Comparison of ENCODE assay signal across 19 mouse cellular contexts in genomic region chr11:47120874-47121273, GRCm38 (mm10).
DNase-seq lines count a peak whose midpoint lies in the region; ATAC-seq and TF ChIP-seq lines count a peak whose summit lies in the region.
"Had no signal": no experiment of that assay in that cellular context is flagged by ENCODE, and none has a peak within 500 bp of the region (broad histone marks: within the 10 kb centered on the region; RNA-seq: fewer than 3 reads in every experiment).

No protein-coding gene starts in this region.

- H3K9ac ChIP-seq in lung, embryonic 14.5 days = no peak overlapping the region
- no peak overlapping the region for H3K9ac ChIP-seq in lung, embryonic 16.5 days (ENCODE audit: low read length)

- no peak overlapping the region for H3K4me2 ChIP-seq in lung, embryonic 14.5 days
- no peak overlapping the region for H3K4me2 ChIP-seq in lung, embryonic 16.5 days (ENCODE audit: low read depth, low read length)

- TF ChIP-seq CTCF in lung, embryonic 14.5 days (IDR thresholded peaks at IDR 0.05; ENCODE audit: low read depth) = no peak

- no peaks in the 10 kb centered on the region for H3K4me1 ChIP-seq in lung, embryonic 14.5 days (ENCODE audit: insufficient read depth)
- H3K4me1 ChIP-seq in lung, embryonic 16.5 days (replicated peaks; ENCODE audit: control insufficient read depth, insufficient read depth, low read length) = no peaks in the 10 kb centered on the region

- H3K9me3 ChIP-seq in lung, embryonic 14.5 days (ENCODE audit: low read depth, low read length) = no peaks in the 10 kb centered on the region
- no peaks in the 10 kb centered on the region for H3K9me3 ChIP-seq in lung, embryonic 16.5 days (ENCODE audit: control insufficient read depth, low read length)
- H3K9me3 ChIP-seq: G1E had no signal

- no peaks in the 10 kb centered on the region for H3K36me3 ChIP-seq in lung, embryonic 14.5 days (ENCODE audit: insufficient read depth)
- no peaks in the 10 kb centered on the region for H3K36me3 ChIP-seq in lung, embryonic 16.5 days (ENCODE audit: control insufficient read depth, insufficient read depth, low read length)
- H3K36me3 ChIP-seq: G1E had no signal

- no peaks in the 10 kb centered on the region for H3K27me3 ChIP-seq in lung, embryonic 14.5 days (ENCODE audit: insufficient read depth, low read length)
- H3K27me3 ChIP-seq in lung, embryonic 16.5 days (ENCODE audit: control insufficient read depth, insufficient read depth, low read depth, low read length) = no peaks in the 10 kb centered on the region
- H3K27me3 ChIP-seq: CH12.LX, Patski had no signal

- DNase-seq in lung, embryonic 14.5 days = peak; percentile 54
- no peak for DNase-seq in lung, postnatal 14 days
- DNase-seq in lung, postnatal 10 days = no peak
- DNase-seq: adrenal gland, adult 2 months; adrenal gland, adult 8-10 months; adrenal gland, postnatal 10 days; adrenal gland, postnatal 14 days; adrenal gland, postnatal 25 days; adrenal gland, postnatal 36 days; B cell, adult 2 months; cerebellum, adult 11 months; cerebellum, adult 11-12 months; cerebellum, adult 18-20 months had no signal

- ATAC-seq in lung, embryonic 14.5 days (ENCODE audit: insufficient read depth) = no peak
- peak; percentile 57; the same call in 1 of the 2 replicates for ATAC-seq in lung, embryonic 16.5 days (ENCODE audit: low read depth)
- ATAC-seq: activated CD4-positive, CD25-positive, alpha-beta regulatory T cell, adult 4 months; CD4-positive, CD25-positive, alpha-beta regulatory T cell, adult 4 months; Patski had no signal

- 27% methylated on average over 1 of the region's 1 CpGs for WGBS in lung, embryonic 14.5 days
- WGBS in lung, embryonic 16.5 days = 43% methylated on average over 1 of the region's 1 CpGs

- no peak overlapping the region for H3K27ac ChIP-seq in lung, embryonic 14.5 days (ENCODE audit: low read depth)
- no peak overlapping the region for H3K27ac ChIP-seq in lung, embryonic 16.5 days (ENCODE audit: low read length)

- no peak overlapping the region for H3K4me3 ChIP-seq in lung, embryonic 14.5 days (ENCODE audit: low read depth, low read length)
- no peak overlapping the region for H3K4me3 ChIP-seq in lung, embryonic 16.5 days (ENCODE audit: low read length)
